Mouse (Mus musculus): ENCODE data around the gene Mfap1b.

The Mfap1b gene

GRCm38 (mm10) chr2:121440834-121441605 is 32.8 kb downstream of the Mfap1b start:
- ATAC-seq (ENCODE audit: insufficient number of reproducible peaks, low FRiP score, low TSS enrichment), result no peak

DNA sequence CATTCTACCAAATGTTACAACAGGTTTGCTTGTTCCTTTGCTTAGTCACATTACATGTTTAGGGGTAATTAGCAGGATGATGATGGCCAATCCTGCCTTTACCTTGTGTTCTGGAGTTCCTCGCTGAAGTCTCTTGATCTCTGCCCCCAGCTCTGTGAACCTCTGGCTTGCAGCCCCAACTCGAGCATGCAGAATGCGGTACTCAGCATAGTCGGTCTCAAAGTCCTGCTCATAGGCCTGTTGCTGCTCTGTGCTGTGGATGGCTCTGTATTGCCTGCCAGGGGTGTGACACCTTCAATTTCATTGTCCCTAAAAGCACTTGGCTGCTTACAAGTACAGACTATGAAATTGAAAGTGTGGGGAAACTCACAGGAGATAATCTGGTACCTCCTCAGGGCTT is 34.1 kb downstream of the Mfap1b start:
- no peak for ATAC-seq (ENCODE audit: insufficient number of reproducible peaks, low FRiP score, low TSS enrichment)

GRCm38 (mm10) chr2:121434854-121435253 is 39.0 kb downstream of the Mfap1b start:
- ATAC-seq (ENCODE audit: insufficient number of reproducible peaks, low FRiP score, low TSS enrichment), result no peak

GRCm38 (mm10) chr2:121425890-121426289 is 48.0 kb downstream of the Mfap1b start:
- no peak for ATAC-seq (ENCODE audit: insufficient number of reproducible peaks, low FRiP score, low TSS enrichment)

DNA sequence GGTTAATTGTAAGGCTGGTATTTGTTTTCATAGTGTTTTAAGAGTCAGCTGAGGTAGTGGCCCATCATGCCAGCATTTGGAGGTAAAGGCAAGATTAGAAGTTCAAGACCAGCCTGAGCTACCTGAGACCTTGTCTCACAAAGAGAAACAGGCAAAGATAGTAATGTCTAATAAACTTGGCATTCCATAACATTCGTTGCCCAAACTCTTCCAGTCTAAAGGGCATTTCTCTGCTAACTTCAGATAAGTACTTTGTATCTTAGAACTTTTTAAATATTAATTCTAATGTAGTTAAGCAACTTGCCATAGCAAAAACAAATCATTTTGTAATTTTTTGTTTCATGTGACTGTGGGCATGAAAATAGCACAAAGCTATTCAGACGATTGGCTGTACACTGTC is 50.7 kb downstream of the Mfap1b start:
- no peak for ATAC-seq (ENCODE audit: insufficient number of reproducible peaks, low FRiP score, low TSS enrichment)

GRCm38 (mm10) chr2:121418476-121418875 is 55.4 kb downstream of the Mfap1b start:
- ATAC-seq (ENCODE audit: insufficient number of reproducible peaks, low FRiP score, low TSS enrichment), result no peak

GRCm38 (mm10) chr2:121416356-121416755 is 57.5 kb downstream of the Mfap1b start:
- ATAC-seq (ENCODE audit: insufficient number of reproducible peaks, low FRiP score, low TSS enrichment), result no peak

DNA sequence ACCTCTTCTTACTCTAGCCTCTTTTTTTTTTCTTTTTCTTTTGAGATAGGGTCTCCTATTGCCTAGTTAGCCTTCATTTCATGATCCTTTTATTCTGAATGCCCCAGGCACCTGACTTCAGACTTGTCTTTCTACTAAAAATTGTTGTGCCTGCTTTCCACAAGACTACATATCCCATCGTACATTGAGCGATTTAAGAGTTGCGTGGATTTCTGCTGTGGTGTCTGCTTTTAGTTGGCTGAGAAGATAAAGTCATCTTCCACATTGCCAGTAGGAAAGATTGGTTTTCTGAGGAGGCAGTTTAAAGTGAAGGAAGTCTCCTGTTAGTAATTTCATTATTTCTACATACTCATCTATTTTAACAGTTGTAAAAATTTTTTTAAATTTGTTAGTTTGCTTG is 58.3 kb downstream of the Mfap1b start:
- no peak for ATAC-seq (ENCODE audit: insufficient number of reproducible peaks, low FRiP score, low TSS enrichment)

DNA sequence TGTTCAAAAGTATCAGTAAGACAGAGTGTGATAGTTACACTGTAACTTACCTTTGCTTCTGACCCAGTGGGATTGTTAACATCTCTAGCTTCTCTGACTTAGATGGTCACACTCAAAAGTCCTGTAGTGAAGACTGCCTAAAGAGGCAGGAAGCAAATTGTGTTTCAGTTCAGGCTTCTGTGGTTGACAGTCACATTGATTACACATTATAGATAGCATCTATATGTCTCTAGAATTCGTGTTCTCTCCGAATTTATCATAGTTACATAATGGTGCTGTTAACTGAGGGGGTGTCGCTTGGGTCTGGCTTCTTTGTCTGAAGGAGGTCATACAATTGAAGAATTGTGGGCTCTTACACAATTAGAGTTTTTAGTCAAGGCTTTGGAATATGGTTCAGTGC is 58.8 kb downstream of the Mfap1b start:
- ATAC-seq (ENCODE audit: insufficient number of reproducible peaks, low FRiP score, low TSS enrichment), result no peak

DNA sequence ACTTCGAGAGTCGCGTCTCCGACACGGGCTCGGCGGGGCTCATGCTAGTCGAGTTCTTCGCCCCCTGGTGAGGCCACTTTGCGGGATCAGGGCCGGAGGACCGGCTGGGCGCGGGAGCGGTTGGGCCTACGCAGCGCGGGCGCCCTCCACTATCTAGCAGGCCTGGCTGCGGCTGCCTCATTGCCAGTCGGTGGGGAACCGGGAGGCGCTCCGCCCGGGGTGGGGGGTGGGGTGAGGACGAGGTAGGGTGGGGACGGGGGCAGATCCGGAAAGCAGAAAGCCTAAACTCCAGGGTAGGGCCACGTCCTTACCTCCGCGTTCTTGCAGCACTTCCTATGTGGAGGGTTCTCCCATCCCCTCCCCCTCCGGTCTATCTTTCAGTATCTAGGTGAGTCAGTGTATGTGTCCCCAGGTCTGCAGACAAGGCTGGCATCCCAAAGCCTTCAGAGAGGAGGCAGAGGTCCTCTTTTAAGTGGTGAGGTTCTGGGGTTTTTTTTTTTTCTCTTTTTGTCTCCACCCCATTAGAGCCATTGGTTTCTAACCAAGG is 59.7 kb downstream of the Mfap1b start:
- peak; percentile 23 for ATAC-seq (ENCODE audit: insufficient number of reproducible peaks, low FRiP score, low TSS enrichment)

DNA sequence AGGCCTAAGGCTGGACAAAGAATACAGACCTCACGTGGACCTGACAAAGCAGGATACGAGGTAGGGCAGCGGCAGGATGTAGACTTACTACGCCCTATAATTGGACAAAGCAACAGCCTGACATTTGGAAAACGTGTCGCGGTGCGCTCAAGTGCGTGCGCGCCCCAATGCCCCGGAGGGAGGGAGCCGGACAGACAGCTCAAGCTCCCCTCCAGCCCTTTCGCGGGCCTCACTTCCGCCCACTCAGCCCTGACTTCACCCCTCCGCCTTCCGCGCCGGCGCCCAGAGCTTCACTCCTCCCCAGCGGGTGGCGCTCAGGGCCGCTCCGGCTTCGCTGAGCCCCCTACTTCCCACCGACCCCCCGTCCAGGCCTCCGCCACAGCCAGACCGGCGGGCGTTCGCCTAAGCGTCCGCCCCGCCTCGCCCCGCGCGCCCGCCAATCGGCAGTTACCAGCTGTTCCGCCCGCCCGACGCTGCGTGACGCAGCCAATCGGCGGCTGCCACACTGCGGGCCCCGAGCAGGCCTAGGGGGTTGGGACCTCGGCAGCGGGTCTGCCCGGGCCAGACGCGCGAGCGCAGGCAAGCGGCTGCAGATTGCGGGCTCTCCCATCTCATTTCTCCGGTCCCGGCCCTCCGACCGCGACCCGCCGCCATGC is 60.4 kb downstream of the Mfap1b start, which contains the start of the genes Pdia3 and Catsper2:
Pdia3 (plus strand) TSS at position 389 of the 656 bp plus-strand sequence.
Catsper2 (minus strand) TSS at position 406 of the 656 bp plus-strand sequence.
- peak; percentile 97 for ATAC-seq (ENCODE audit: insufficient number of reproducible peaks, low FRiP score, low TSS enrichment)

GRCm38 (mm10) chr2:121412843-121413386 is 61.0 kb downstream of the Mfap1b start:
- ATAC-seq (ENCODE audit: insufficient number of reproducible peaks, low FRiP score, low TSS enrichment), result peak; percentile 23; the same call in 1 of the 2 replicates

All from cerebellum, adult (tissue).